Mouse (Mus musculus) kidney, embryonic 15.5 days (tissue): ENCODE data around the gene Jund. TPM values are rescaled to one million over a fixed set of nuclear protein-coding genes. Genes with fewer than 3 reads are reported as not detected.

Source experiments
- ATAC-seq: fragments of 200-750 bp; cut with Nextera tagmentation; replicated peaks from 2 replicates; pipeline ENCODE4 v1.8.0; 2017; ENCODE audit warnings: moderate TSS enrichment; ENCODE audit not compliant: low FRiP score
- H3K27ac ChIP-seq: fragments of 300-500 bp; sonication (generic); 2 replicates; pipeline ENCODE4 v1.5.1; 2015; ENCODE audit warnings: mild to moderate bottlenecking, inconsistent platforms
- H3K27me3 ChIP-seq: fragments of 300-500 bp; sonication (generic); 2 replicates; pipeline ENCODE4 v1.6.1; 2015; ENCODE audit warnings: inconsistent platforms
- H3K36me3 ChIP-seq: fragments of 300-500 bp; sonication (generic); 2 replicates; pipeline ENCODE4 v1.6.1; 2015; ENCODE audit warnings: inconsistent platforms
- H3K4me1 ChIP-seq: fragments of 300-500 bp; sonication (generic); 2 replicates; pipeline ENCODE4 v1.6.1; 2015; ENCODE audit warnings: inconsistent platforms
- H3K4me2 ChIP-seq: fragments of 300-500 bp; sonication (generic); 2 replicates; pipeline ENCODE4 v1.6.1; 2015; ENCODE audit warnings: moderate library complexity, mild to moderate bottlenecking, inconsistent platforms
- H3K4me3 ChIP-seq: fragments of 300-500 bp; sonication (generic); replicated peaks from 2 replicates; pipeline ENCODE4 v1.5.1; 2015; ENCODE audit warnings: mild to moderate bottlenecking, inconsistent platforms
- H3K9ac ChIP-seq: fragments of 300-500 bp; sonication (generic); 2 replicates; pipeline ENCODE4 v1.6.1; 2015; ENCODE audit warnings: mild to moderate bottlenecking, inconsistent platforms
- H3K9me3 ChIP-seq: fragments of 300-500 bp; sonication (generic); replicated peaks from 2 replicates; pipeline ENCODE4 v1.6.1; 2016; ENCODE audit warnings: inconsistent platforms
- WGBS: fragments of 180-500 bp; shearing (Covaris S2); methylation state at CpG from one replicate; pipeline ENCODE4 v1.1.7; 2015; ENCODE audit warnings: mixed read lengths; 5-methylcytosine and 5-hydroxymethylcytosine counted together
- polyA plus RNA-seq: library from polyadenylated mRNA; unstranded; fragments of >200 nt; fragmentation: Nextera tagmentation; extraction: Ambion mirVana; gene quantifications from 2 replicates; pipeline ENCODE4 v1.2.1, GENCODE M21; 2015

Gene Jund
- polyA plus RNA-seq, 1 experiment from 2014 or later = 68.1 TPM

DNA sequence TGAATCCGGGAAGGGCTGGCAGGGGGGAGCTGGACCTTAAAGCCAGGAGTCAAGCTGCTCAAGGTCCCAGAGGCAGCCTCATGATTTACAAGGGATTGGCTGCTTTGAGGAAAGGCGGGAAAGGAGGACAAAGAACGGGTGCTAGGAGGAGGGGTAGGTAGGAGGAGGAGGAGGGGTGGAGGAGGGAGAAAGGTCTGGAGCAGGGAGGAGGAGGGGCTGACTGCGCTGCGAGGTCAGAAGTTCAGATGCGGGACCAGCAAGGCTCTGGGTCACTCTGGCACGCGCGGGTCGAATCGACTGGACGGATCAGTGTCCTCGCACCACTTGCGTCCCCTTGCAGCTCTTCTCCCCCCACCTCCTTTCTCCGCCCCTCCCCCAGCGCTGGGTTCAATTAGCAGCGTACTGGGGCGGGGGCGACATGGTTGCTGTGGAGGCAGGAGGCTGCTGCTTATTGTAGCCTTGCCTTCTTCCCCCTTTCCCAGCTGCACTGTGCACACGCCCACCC lies 7.0 kb upstream of the Jund start:
- Histone ChIP-seq H3K27ac (peak overlapping the region; percentile 84), H3K4me1 (peaks cover 68% of the 10 kb centered on the region), H3K4me2 (peak overlapping the region; percentile 60), H3K36me3 (no peaks in the 10 kb centered on the region), H3K9me3 (no peaks in the 10 kb centered on the region), H3K4me3 (peak overlapping the region; percentile 31), H3K27me3 (no peaks in the 10 kb centered on the region), H3K9ac (peak overlapping the region; percentile 38)
- ATAC-seq = peak; percentile 66
- WGBS = 3% methylated on average over 20 of the region's 20 CpGs

DNA sequence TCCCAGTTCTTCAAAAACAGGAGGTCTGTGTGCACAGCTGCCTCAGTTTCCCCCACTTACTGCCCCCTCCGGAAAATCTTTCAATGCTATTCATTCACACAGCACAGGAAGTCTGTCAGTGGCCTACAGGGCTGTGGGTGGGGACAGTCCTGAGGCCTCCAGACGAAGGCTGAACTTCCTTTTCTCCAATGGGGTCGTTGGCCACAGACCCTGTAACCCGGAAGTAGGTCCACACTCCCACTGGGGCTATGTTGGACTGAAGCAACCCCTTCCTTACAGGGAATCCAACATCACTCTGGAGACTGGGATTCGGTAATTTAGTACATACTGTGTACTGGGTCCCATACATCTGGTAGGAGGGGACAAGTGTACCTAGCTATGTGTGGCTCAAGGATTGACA lies 5.1 kb upstream of the Jund start:
- no peak overlapping the region for H3K4me2 ChIP-seq
- H3K4me1 ChIP-seq = peaks cover 80% of the 10 kb centered on the region
- no peaks in the 10 kb centered on the region for H3K27me3 ChIP-seq
- H3K9me3 ChIP-seq = no peaks in the 10 kb centered on the region
- no peak for ATAC-seq
- 42% methylated on average over 5 of the region's 5 CpGs for WGBS
- H3K9ac ChIP-seq = no peak overlapping the region
- no peaks in the 10 kb centered on the region for H3K36me3 ChIP-seq
- H3K27ac ChIP-seq = peak overlapping the region; percentile 60
- H3K4me3 ChIP-seq = no peak overlapping the region

DNA sequence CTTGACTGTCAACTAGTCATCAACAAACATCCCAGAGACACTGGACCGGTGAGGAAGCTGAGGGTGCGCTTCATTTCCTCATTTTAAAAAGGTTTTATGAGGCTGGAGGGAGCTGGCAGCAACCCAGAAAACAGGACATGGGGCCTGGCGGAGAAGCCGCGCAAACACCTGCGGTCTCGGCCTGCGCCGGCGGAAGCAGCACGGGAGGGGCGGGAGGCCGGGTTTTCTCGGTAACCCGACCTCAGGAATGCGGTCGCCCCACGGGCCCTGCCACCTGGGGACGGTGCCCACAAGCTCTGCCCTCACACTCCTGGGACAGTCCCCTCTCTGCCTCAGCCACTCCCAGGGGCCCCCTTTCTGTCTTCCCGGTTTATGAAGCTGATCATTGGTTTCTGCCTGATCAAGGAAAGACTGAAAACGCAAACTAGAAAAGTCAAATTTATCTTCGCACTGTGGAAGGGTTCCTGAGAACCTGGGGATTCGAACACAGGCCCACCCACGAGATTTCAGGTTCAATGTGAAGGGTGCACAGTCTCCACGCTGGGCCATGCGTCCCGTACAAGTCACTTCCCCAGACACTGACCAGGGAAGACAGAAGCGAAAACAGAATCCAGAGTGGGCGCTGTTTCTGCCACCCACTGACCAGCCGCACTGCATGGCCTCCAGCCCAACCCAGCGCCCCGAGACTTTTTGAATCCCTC lies 3.3 kb upstream of the Jund start:
- no peak for ATAC-seq
- Histone ChIP-seq H3K27ac (peak overlapping the region; percentile 100), H3K9me3 (no peaks in the 10 kb centered on the region), H3K27me3 (no peaks in the 10 kb centered on the region), H3K36me3 (no peaks in the 10 kb centered on the region), H3K4me2 (peak overlapping the region; percentile 72), H3K9ac (peak overlapping the region; percentile 25), H3K4me3 (no peak overlapping the region), H3K4me1 (peaks cover 68% of the 10 kb centered on the region)
- 21% methylated on average over 32 of the region's 32 CpGs for WGBS

DNA sequence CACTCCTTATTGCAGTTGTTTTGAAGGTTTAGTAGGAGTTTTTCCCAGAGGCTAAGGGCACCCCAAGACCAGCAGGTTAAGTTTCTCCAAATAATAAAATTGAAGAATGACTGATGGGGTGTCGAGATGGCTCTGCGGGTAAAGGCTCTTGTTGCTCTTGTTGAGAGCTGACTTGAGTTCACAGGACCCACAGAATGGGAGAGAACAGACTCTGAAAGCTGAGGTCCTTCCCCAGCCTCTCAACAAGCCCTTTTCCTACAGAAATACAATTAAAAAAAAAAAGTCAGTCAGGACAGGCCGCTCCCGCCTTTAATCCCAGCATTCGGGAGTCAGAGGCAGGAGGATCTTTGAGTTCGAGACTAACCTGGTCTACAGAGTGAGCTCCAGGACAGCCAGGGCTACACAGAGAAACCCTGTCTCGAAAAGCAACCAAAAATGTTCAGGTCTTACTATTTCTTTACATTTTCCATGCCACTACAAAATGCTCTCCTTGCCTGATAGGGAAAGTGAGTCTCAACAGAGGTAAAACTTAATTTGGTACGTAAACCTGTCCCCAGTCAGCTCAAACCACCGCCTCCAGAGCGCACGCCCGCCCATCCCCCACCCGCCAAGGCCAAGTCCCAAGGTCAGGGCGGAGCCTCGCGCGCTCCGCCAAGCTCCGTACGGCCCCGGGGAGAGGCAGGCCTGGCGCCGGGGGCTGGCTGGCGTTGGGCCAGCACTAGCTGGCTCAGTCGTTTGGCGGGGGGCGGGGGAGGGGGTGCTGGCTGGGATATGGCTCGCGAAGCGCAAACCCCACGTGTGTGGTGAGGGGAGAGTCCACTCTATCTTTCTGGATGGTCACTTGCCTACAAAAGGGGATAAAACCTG lies 2.5 kb upstream of the Jund start:
- Histone ChIP-seq H3K4me1 (peaks cover 70% of the 10 kb centered on the region), H3K4me2 (peak overlapping the region; percentile 72), H3K9ac (peak overlapping the region; percentile 36), H3K9me3 (no peaks in the 10 kb centered on the region), H3K4me3 (peak overlapping the region; percentile 26), H3K36me3 (peaks cover under 1% of the 10 kb centered on the region), H3K27me3 (no peaks in the 10 kb centered on the region), H3K27ac (peak overlapping the region; percentile 100)
- ATAC-seq = peak; percentile 8; the same call in 1 of the 2 replicates
- 3% methylated on average over 31 of the region's 31 CpGs for WGBS

DNA sequence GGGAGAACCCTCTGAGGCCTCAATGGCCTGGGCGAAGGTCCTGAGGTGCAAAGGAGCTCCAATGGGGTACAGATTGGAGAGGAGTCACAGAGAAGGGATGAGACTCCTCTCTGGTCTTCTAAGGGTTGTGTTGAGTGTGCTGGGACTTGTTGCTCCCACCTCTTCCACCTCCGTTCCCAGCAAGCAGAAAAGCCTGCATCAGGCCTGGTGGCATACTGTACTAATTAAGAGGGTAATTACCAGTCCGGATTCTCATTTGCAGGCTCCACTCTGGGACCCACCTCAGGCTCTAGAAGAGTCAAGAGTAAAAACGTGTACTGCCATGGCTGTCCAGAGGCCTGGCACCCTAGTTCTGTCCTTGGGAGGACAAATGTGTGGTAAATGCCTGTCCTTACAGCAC lies 1.8 kb upstream of the Jund start:
- H3K27ac ChIP-seq = peak overlapping the region; percentile 100
- peaks cover 70% of the 10 kb centered on the region for H3K4me1 ChIP-seq
- no peak for ATAC-seq
- no peaks in the 10 kb centered on the region for H3K9me3 ChIP-seq
- WGBS = 31% methylated on average over 4 of the region's 4 CpGs
- peak overlapping the region; percentile 26 for H3K4me3 ChIP-seq
- peak overlapping the region; percentile 72 for H3K4me2 ChIP-seq
- peak overlapping the region; percentile 36 for H3K9ac ChIP-seq
- H3K36me3 ChIP-seq = peaks cover 4% of the 10 kb centered on the region
- H3K27me3 ChIP-seq = no peaks in the 10 kb centered on the region

- Histone ChIP-seq H3K27me3 (no peaks in the 10 kb centered on the region), H3K4me2 (peak overlapping the region; percentile 72), H3K4me1 (peaks cover 70% of the 10 kb centered on the region), H3K4me3 (peak overlapping the region; percentile 97), H3K36me3 (peaks cover 11% of the 10 kb centered on the region), H3K27ac (peak overlapping the region; percentile 100), H3K9me3 (no peaks in the 10 kb centered on the region), H3K9ac (peak overlapping the region; percentile 54)
- WGBS = 62% methylated on average over 12 of the region's 12 CpGs
- ATAC-seq = no peak
Measured at GRCm38 (mm10) chr8:70697366-70698250, 1.1 kb upstream of the Jund start.

DNA sequence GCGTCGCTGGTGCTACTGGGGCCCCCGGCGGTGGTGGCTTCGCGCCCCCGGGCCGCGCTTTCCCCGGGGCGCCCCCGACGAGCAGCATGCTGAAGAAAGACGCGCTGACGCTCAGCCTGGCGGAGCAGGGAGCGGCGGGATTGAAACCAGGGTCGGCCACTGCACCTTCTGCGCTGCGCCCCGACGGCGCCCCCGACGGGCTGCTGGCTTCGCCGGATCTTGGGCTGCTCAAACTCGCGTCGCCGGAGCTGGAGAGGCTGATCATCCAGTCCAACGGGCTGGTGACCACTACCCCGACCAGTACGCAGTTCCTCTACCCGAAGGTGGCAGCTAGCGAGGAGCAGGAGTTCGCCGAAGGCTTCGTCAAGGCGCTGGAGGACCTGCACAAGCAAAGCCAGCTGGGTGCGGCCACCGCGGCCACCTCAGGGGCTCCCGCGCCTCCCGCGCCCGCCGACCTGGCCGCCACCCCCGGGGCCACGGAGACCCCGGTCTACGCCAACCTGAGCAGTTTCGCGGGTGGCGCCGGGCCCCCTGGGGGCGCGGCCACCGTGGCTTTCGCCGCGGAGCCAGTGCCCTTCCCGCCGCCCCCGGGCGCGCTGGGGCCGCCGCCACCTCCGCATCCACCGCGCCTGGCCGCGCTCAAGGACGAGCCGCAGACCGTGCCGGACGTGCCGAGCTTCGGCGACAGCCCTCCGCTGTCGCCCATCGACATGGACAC lies 526 bp downstream of the Jund start:
- H3K4me3 ChIP-seq = peak overlapping the region; percentile 97
- under 1% methylated on average over 86 of the region's 89 CpGs for WGBS
- H3K9me3 ChIP-seq = no peaks in the 10 kb centered on the region
- H3K4me1 ChIP-seq = peaks cover 61% of the 10 kb centered on the region
- H3K27me3 ChIP-seq = no peaks in the 10 kb centered on the region
- H3K9ac ChIP-seq = peak overlapping the region; percentile 100
- H3K27ac ChIP-seq = peak overlapping the region; percentile 100
- ATAC-seq = peak; percentile 0; the same call in 1 of the 2 replicates
- peak overlapping the region; percentile 72 for H3K4me2 ChIP-seq
- peaks cover 20% of the 10 kb centered on the region for H3K36me3 ChIP-seq

DNA sequence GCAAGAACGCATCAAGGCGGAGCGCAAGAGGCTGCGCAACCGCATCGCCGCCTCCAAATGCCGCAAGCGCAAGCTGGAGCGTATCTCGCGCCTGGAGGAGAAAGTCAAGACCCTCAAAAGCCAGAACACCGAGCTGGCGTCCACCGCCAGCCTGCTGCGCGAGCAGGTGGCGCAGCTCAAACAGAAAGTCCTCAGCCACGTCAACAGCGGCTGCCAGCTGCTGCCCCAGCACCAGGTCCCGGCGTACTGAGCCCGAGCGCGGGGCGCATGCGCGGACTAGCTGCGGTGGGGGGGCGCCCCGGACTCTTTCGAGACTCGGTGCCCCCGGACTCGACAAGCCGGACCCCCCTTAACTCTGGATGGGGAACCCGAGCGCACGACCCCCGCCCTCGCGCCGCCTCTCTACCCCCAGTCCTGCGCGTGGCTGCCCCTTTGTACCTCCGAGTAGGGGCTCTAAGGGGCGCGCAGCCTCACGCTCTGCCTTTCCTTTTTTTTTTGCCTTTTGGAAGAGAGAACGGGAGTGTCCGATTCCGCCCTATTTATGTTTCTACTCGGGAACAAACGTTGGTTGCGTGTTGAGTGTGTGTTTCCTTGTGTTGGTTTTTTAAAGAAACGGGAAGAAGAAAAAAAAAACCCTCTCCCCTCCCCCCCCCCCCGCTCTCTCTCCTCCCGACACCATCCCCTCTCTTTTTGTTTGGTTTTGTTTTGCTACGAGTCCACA lies 1.2 kb downstream of the Jund start:
- H3K9ac ChIP-seq = peak overlapping the region; percentile 100
- H3K27ac ChIP-seq = peak overlapping the region; percentile 100
- under 1% methylated on average over 59 of the region's 59 CpGs for WGBS
- H3K36me3 ChIP-seq = peaks cover 24% of the 10 kb centered on the region
- H3K9me3 ChIP-seq = no peaks in the 10 kb centered on the region
- ATAC-seq = no peak
- peak overlapping the region; percentile 97 for H3K4me3 ChIP-seq
- peak overlapping the region; percentile 72 for H3K4me2 ChIP-seq
- H3K27me3 ChIP-seq = no peaks in the 10 kb centered on the region
- peaks cover 55% of the 10 kb centered on the region for H3K4me1 ChIP-seq

GRCm38 (mm10) chr8:70700555-70700922 lies 1.8 kb downstream of the Jund start:
- Histone ChIP-seq H3K4me1 (peaks cover 50% of the 10 kb centered on the region), H3K27me3 (no peaks in the 10 kb centered on the region), H3K4me2 (peak overlapping the region; percentile 72), H3K36me3 (peaks cover 24% of the 10 kb centered on the region), H3K27ac (peak overlapping the region; percentile 100), H3K9ac (peak overlapping the region; percentile 100), H3K9me3 (no peaks in the 10 kb centered on the region), H3K4me3 (peak overlapping the region; percentile 97)
- ATAC-seq = 0 out of 2 replicates have a peak, but pooled peaks have one; percentile 3
- WGBS = 1% methylated on average over 19 of the region's 20 CpGs

- no peaks in the 10 kb centered on the region for H3K9me3 ChIP-seq
- H3K4me3 ChIP-seq = peak overlapping the region; percentile 97
- H3K9ac ChIP-seq = peak overlapping the region; percentile 100
- no peak for ATAC-seq
- WGBS = 48% methylated on average over 10 of the region's 10 CpGs
- H3K4me2 ChIP-seq = peak overlapping the region; percentile 72
- H3K36me3 ChIP-seq = peaks cover 24% of the 10 kb centered on the region
- H3K27ac ChIP-seq = peak overlapping the region; percentile 100
- H3K4me1 ChIP-seq = peaks cover 42% of the 10 kb centered on the region
- no peaks in the 10 kb centered on the region for H3K27me3 ChIP-seq
Measured at GRCm38 (mm10) chr8:70701048-70701981, 2.6 kb downstream of the Jund start.
